Mouse (Mus musculus): ENCODE measurements around the gene Sfpq.

DNA sequence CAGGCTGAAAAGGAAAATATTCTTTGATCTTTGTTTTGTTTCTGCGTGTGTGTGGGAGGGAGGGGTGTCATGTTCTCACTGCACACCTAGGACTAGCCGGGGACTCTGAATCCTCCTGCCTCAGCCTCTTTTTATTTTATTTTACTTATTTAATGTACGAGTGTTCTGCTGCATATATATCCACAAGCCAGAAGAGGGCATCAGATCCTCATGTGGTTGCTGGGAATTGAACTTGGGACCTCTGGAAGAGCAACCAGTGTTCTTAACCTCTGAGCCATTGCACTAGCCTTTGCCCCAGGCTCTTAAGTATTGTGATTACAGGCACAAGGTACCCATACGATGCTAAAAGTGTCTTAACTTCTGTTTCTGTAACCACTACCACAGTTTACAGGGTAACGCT, 34.4 kb upstream of the Sfpq start:
- TF ChIP-seq CTCF (IDR thresholded peaks at IDR 0.05; ENCODE audit: extremely low read depth, insufficient read depth, insufficient read length, insufficient replicate concordance), result no peak
- no peak for TF ChIP-seq POLR2A (IDR thresholded peaks at IDR 0.05; ENCODE audit: low read depth, low read length)
